Mouse (Mus musculus): ENCODE measurements around the gene Tns4. TPM values are rescaled to one million over a fixed set of nuclear protein-coding genes. Genes with fewer than 3 reads are reported as not detected.

The Tns4 gene
- total and polyA plus RNA-seq, 3 experiments, result 0.03 TPM; not detected in 2

GRCm38 (mm10) chr11:99100215-99100614, 11.1 kb upstream of the Tns4 start (continued):
- TF ChIP-seq RAD21 (IDR thresholded peaks at IDR 0.05; ENCODE audit: low read depth, low read length) (no peak), POLR2A (IDR thresholded peaks at IDR 0.05; ENCODE audit: control insufficient read depth in 1 of 2, insufficient read depth in 1 of 2, low read depth in 1 of 2, low read length in 2 of 2, poor library complexity in 1 of 2) (no peak), TBP (IDR thresholded peaks at IDR 0.05; ENCODE audit: low read depth, low read length) (no peak), TCF12 (IDR thresholded peaks at IDR 0.05; ENCODE audit: low read depth, low read length) (no peak), ZC3H11A (IDR thresholded peaks at IDR 0.05; ENCODE audit: low read depth, low read length) (no peak), GATA1 (IDR thresholded peaks at IDR 0.05; ENCODE audit: low read depth, low read length) (no peak), MAZ (IDR thresholded peaks at IDR 0.05; ENCODE audit: low read depth, low read length) (0 out of 2 replicates have a peak, but pooled peaks have one; percentile 31), MYB (IDR thresholded peaks at IDR 0.05; ENCODE audit: low read depth, low read length) (no peak), MXI1 (IDR thresholded peaks at IDR 0.05; ENCODE audit: low read depth, low read length) (no peak), E2F4 (IDR thresholded peaks at IDR 0.05; ENCODE audit: borderline replicate concordance, low read depth, low read length) (no peak)

GRCm38 (mm10) chr11:99099516-99099915, 10.4 kb upstream of the Tns4 start:
- Histone ChIP-seq H3K9ac (ENCODE audit: control insufficient read depth, low read depth, low read length, poor library complexity, severe bottlenecking) (no peak overlapping the region), H3K27me3 (ENCODE audit: control insufficient read depth in 1 of 2, insufficient read depth in 2 of 2, low read length in 2 of 2) (no peaks in the 10 kb centered on the region), H3K27ac (ENCODE audit: control insufficient read depth, low read depth, low read length) (no peak overlapping the region), H3K9me3 (replicated peaks; ENCODE audit: insufficient read depth, low read length) (no peaks in the 10 kb centered on the region), H3K4me1 (ENCODE audit: control insufficient read depth in 1 of 2, insufficient read depth in 2 of 2, low read length in 2 of 2) (peaks cover 9 to 26% of the 10 kb centered on the region in 2 experiments), H3K79me2 (ENCODE audit: control insufficient read depth, insufficient read depth, low read length, poor library complexity) (no peaks in the 10 kb centered on the region), H3K36me3 (ENCODE audit: control insufficient read depth in 1 of 2, insufficient read depth in 2 of 2, low read length in 2 of 2) (peaks cover 0 to 11% of the 10 kb centered on the region in 2 experiments; a peak in 2 of 4 replicates), H3K4me3 (ENCODE audit: control insufficient read depth in 1 of 2, insufficient read depth in 1 of 2, low read depth in 2 of 2, low read length in 2 of 2) (no peak overlapping the region)
- DNase-seq (ENCODE audit: low read depth, low spot score), result no peak
- no peak for TF ChIP-seq POLR2A (IDR thresholded peaks at IDR 0.05; ENCODE audit: control insufficient read depth in 1 of 2, insufficient read depth in 1 of 2, low read depth in 1 of 2, low read length in 2 of 2, poor library complexity in 1 of 2)
- TF ChIP-seq TCF12 (IDR thresholded peaks at IDR 0.05; ENCODE audit: low read depth, low read length), result no peak
- no peak for TF ChIP-seq GABPA (IDR thresholded peaks at IDR 0.05; ENCODE audit: low read depth, low read length)
- TF ChIP-seq ZNF384 (IDR thresholded peaks at IDR 0.05; ENCODE audit: low read depth, low read length), result no peak
- no peak for TF ChIP-seq NRF1 (IDR thresholded peaks at IDR 0.05; ENCODE audit: insufficient read depth, low read depth, low read length, poor library complexity, severe bottlenecking)
- TF ChIP-seq SMC3 (IDR thresholded peaks at IDR 0.05; ENCODE audit: low read depth, low read length), result no peak
- no peak for TF ChIP-seq ZMIZ1 (IDR thresholded peaks at IDR 0.05; ENCODE audit: low read depth, low read length)
- TF ChIP-seq CHD1 (IDR thresholded peaks at IDR 0.05; ENCODE audit: low read depth, low read length), result no peak
- no peak for TF ChIP-seq MAZ (IDR thresholded peaks at IDR 0.05; ENCODE audit: low read depth, low read length)
- no peak for TF ChIP-seq HCFC1 (IDR thresholded peaks at IDR 0.05; ENCODE audit: low read depth, low read length)

GRCm38 (mm10) chr11:99098924-99099323, 9.8 kb upstream of the Tns4 start:
- H3K27me3 ChIP-seq (ENCODE audit: control insufficient read depth in 1 of 2, insufficient read depth in 2 of 2, low read length in 2 of 2), result no peaks in the 10 kb centered on the region
- H3K27ac ChIP-seq (ENCODE audit: control insufficient read depth, low read depth, low read length), result no peak overlapping the region
- peaks cover 5 to 22% of the 10 kb centered on the region in 2 experiments for H3K4me1 ChIP-seq (ENCODE audit: control insufficient read depth in 1 of 2, insufficient read depth in 2 of 2, low read length in 2 of 2)
- no peaks in the 10 kb centered on the region for H3K79me2 ChIP-seq (ENCODE audit: control insufficient read depth, insufficient read depth, low read length, poor library complexity)
- H3K9me3 ChIP-seq (replicated peaks; ENCODE audit: insufficient read depth, low read length), result no peaks in the 10 kb centered on the region
- DNase-seq (ENCODE audit: low read depth, low spot score), result no peak
- TF ChIP-seq MAFK (IDR thresholded peaks at IDR 0.05; ENCODE audit: borderline replicate concordance, low read depth, low read length), result no peak
- no peak for TF ChIP-seq UBTF (IDR thresholded peaks at IDR 0.05; ENCODE audit: borderline replicate concordance, insufficient read depth, low read depth, low read length)
- no peak for TF ChIP-seq E2F4 (IDR thresholded peaks at IDR 0.05; ENCODE audit: borderline replicate concordance, low read depth, low read length)
- no peak for TF ChIP-seq ZC3H11A (IDR thresholded peaks at IDR 0.05; ENCODE audit: low read depth, low read length)
- no peak for TF ChIP-seq POLR2AphosphoS2 (IDR thresholded peaks at IDR 0.05; ENCODE audit: low read length)
- TF ChIP-seq CHD2 (IDR thresholded peaks at IDR 0.05; ENCODE audit: low read length), result no peak
- no peak for TF ChIP-seq GABPA (IDR thresholded peaks at IDR 0.05; ENCODE audit: low read depth, low read length)
- no peak for TF ChIP-seq TBP (IDR thresholded peaks at IDR 0.05; ENCODE audit: low read depth, low read length)
- no peak for TF ChIP-seq EP300 (IDR thresholded peaks at IDR 0.05; ENCODE audit: low read depth in 1 of 2, low read length in 2 of 2)
- TF ChIP-seq RAD21 (IDR thresholded peaks at IDR 0.05; ENCODE audit: low read depth, low read length), result no peak
- TF ChIP-seq NRF1 (IDR thresholded peaks at IDR 0.05; ENCODE audit: insufficient read depth, low read depth, low read length, poor library complexity, severe bottlenecking), result no peak
- no peak for TF ChIP-seq HCFC1 (IDR thresholded peaks at IDR 0.05; ENCODE audit: low read depth, low read length)
- H3K4me3 ChIP-seq (ENCODE audit: control insufficient read depth in 1 of 2, insufficient read depth in 1 of 2, low read depth in 2 of 2, low read length in 2 of 2), result no peak overlapping the region
- H3K9ac ChIP-seq (ENCODE audit: control insufficient read depth, low read depth, low read length, poor library complexity, severe bottlenecking), result no peak overlapping the region
- H3K36me3 ChIP-seq (ENCODE audit: control insufficient read depth in 1 of 2, insufficient read depth in 2 of 2, low read length in 2 of 2), result peaks cover 0 to 6% of the 10 kb centered on the region in 2 experiments; a peak in 2 of 4 replicates
